Mouse (Mus musculus) myocyte (in vitro differentiated cells): ENCODE results near the gene Limch1.

ENCODE experiments used
- E2F4 ChIP-seq: IDR thresholded peaks from one replicate; pipeline ENCODE4 v1.6.1; 2011; ENCODE audit warnings: mild to moderate bottlenecking, control low read depth, moderate library complexity; ENCODE audit not compliant: insufficient read depth
- MAX ChIP-seq: IDR thresholded peaks from one replicate; pipeline ENCODE4 v1.6.1; 2011; ENCODE audit warnings: low read depth, mild to moderate bottlenecking, control low read depth
- MYOD1 ChIP-seq, 3 experiments: IDR thresholded peaks; one replicate each; pipeline ENCODE4 v1.6.1; 2011; ENCODE audit warnings: control low read depth in 2 of 3, low read depth in 2 of 3, mild to moderate bottlenecking in 2 of 3, moderate library complexity in 1 of 3; ENCODE audit not compliant: insufficient read length in 2 of 3, control insufficient read depth in 1 of 3
- MYOG ChIP-seq, 3 experiments: IDR thresholded peaks; one replicate each; pipeline ENCODE4 v1.6.1; 2011; ENCODE audit warnings: control low read depth in 2 of 3, low read depth in 2 of 3, mild to moderate bottlenecking in 2 of 3; ENCODE audit not compliant: insufficient read length in 2 of 3, control insufficient read depth in 1 of 3, insufficient read depth in 1 of 3
- POLR2A ChIP-seq: IDR thresholded peaks from one replicate; pipeline ENCODE4 v1.6.1; 2011; ENCODE audit warnings: low read depth, mild to moderate bottlenecking, control low read depth, moderate library complexity; ENCODE audit not compliant: insufficient read length
- REST ChIP-seq: IDR thresholded peaks from one replicate; pipeline ENCODE4 v1.6.1; 2011; ENCODE audit warnings: mild to moderate bottlenecking, control low read depth, moderate library complexity; ENCODE audit not compliant: insufficient read depth, insufficient read length
- TCF3 ChIP-seq: IDR thresholded peaks from one replicate; pipeline ENCODE4 v1.6.1; 2011; ENCODE audit warnings: low read depth, control low read depth; ENCODE audit not compliant: insufficient read length
- USF1 ChIP-seq: IDR thresholded peaks from one replicate; pipeline ENCODE4 v1.6.1; 2011; ENCODE audit warnings: low read depth, mild to moderate bottlenecking, control low read depth, moderate library complexity

DNA sequence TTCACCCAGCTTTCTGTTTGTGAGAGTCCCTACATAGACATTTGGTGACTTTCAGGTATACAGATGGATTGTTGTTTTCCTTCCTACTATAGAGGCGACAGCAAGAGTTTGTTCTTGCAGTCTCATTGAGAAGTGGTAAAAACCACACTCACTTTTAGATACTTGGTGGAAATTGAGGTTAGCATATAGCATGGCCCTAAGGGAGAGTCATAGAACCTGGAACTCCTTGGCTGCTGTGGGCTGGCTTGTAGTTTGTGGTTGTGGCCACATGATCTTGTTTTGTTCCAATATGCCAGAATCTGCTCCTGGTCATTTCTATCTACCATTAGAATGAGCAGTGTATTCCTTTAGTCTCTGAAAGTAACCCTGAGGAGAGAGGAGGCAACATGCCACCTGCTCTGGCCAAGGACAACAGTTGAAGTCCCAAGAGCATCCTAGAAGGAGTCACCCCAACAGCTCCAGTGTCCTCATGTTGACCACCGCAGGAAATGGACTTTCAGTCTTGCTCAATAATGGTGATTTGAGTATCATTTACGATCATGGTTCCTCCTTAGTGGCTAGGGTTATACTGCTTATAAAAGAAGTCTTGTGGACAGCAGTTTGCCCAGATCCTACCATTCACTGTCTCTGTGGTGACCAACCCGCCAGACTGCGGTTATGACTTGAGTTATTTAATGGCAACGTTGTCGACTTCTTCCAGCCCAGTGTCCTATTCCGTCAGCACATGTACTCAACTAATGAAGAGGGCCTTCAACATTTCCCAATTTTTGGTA lies 71.7 kb downstream of the Limch1 start:
- TF ChIP-seq POLR2A (no peak), REST (no peak), MAX (no peak), USF1 (no peak), MYOD1 (IDR thresholded peaks at IDR 0.05; ENCODE audit: control insufficient read depth in 1 of 3, insufficient read length in 2 of 3, low read depth in 2 of 3) (no peak), MYOG (IDR thresholded peaks at IDR 0.05; ENCODE audit: control insufficient read depth in 1 of 3, insufficient read depth in 1 of 3, insufficient read length in 2 of 3, low read depth in 2 of 3) (no peak), TCF3 (no peak), E2F4 (no peak)
